Mouse (Mus musculus) left cerebral cortex, postnatal 25 days (tissue): ENCODE measurements around the gene Zfp598. TPM values are rescaled to one million over a fixed set of nuclear protein-coding genes. Genes with fewer than 3 reads are reported as not detected.

ENCODE experiments used
- total RNA-seq, 2 experiments: library from RNA; stranded (reverse); gene quantifications; 2 replicates each; pipeline ENCODE4 v1.2.3; 2021

Zfp598 gene
- total RNA-seq, 2 experiments from 2014 or later: 38.5 to 39.3 TPM

Other genes starting within 250 kb of the Zfp598 start
- 10 to 100 TPM; 21.4 to 28.1 TPM for gene Eci1, start 243.0 kb upstream of the Zfp598 start, total RNA-seq
- 1 to 10 TPM; 6.4 to 8.1 TPM for gene Dnase1l2, start 226.6 kb upstream of the Zfp598 start, total RNA-seq
- 10 to 100 TPM; 30.4 to 33.2 TPM for gene E4f1, start 199.4 kb upstream of the Zfp598 start, total RNA-seq
- gene Pgp, start 199.3 kb upstream of the Zfp598 start, total RNA-seq: 10 to 100 TPM; 70.2 to 72.3 TPM
- 1 to 10 TPM; 1.4 to 1.6 TPM for gene Bricd5, start 195.8 kb upstream of the Zfp598 start, total RNA-seq
- gene Mlst8, start 190.6 kb upstream of the Zfp598 start, total RNA-seq: 10 to 100 TPM; 30.0 to 32.2 TPM
- gene Caskin1, start 181.1 kb upstream of the Zfp598 start, total RNA-seq: 100 to 1,000 TPM; 115 to 121 TPM
- gene Traf7, start 141.7 kb upstream of the Zfp598 start, total RNA-seq: 10 to 100 TPM; 75.1 to 77.7 TPM
- gene Rab26, start 135.5 kb upstream of the Zfp598 start, total RNA-seq: 10 to 100 TPM; 53.4 to 59.5 TPM
- 10 to 100 TPM; 66.4 to 84.7 TPM for gene Pkd1, start 119.9 kb upstream of the Zfp598 start, total RNA-seq
- gene Tsc2, start 37.1 kb upstream of the Zfp598 start, total RNA-seq: 100 to 1,000 TPM; 136 to 150 TPM
- 1 to 10 TPM; 3.3 to 6.5 TPM for gene Nthl1, start 37.0 kb upstream of the Zfp598 start, total RNA-seq
- gene Slc9a3r2, start 19.4 kb upstream of the Zfp598 start, total RNA-seq: 10 to 100 TPM; 48.0 to 49.9 TPM
- 1 to 10 TPM in 1 of 2 experiments, not detected in 1; 1.2 TPM for gene Npw, start 11.2 kb upstream of the Zfp598 start, total RNA-seq
- 100 to 1,000 TPM; 203 to 214 TPM for gene Syngr3, start 20.3 kb downstream of the Zfp598 start, total RNA-seq
- 10 to 100 TPM; 19.9 to 20.2 TPM for gene Gfer, start 26.5 kb downstream of the Zfp598 start, total RNA-seq
- gene Noxo1, start 26.5 kb downstream of the Zfp598 start, total RNA-seq: 1 to 10 TPM; 3.1 to 3.7 TPM
- gene Tbl3, start 38.0 kb downstream of the Zfp598 start, total RNA-seq: 10 to 100 TPM; 26.1 to 27.4 TPM
- gene Rnf151, start 48.4 kb downstream of the Zfp598 start, total RNA-seq: not detected
- 100 to 1,000 TPM; 300 to 313 TPM for gene Rps2, start 48.4 kb downstream of the Zfp598 start, total RNA-seq
- 100 to 1,000 TPM; 196 to 198 TPM for gene Ndufb10, start 54.8 kb downstream of the Zfp598 start, total RNA-seq
- gene Rpl3l, start 58.1 kb downstream of the Zfp598 start, total RNA-seq: under 1 TPM in 1 of 2 experiments, not detected in 1; 0.34 TPM
- gene Msrb1, start 67.0 kb downstream of the Zfp598 start, total RNA-seq: 10 to 100 TPM; 31.4 to 35.8 TPM
- under 1 TPM; 0.48 to 0.73 TPM for gene Hs3st6, start 83.3 kb downstream of the Zfp598 start, total RNA-seq
- not detected for gene Meiob, start 134.6 kb downstream of the Zfp598 start, total RNA-seq
- gene Hagh, start 170.5 kb downstream of the Zfp598 start, total RNA-seq: 100 to 1,000 TPM; 133 to 141 TPM
- gene Fahd1, start 180.7 kb downstream of the Zfp598 start, total RNA-seq: 10 to 100 TPM; 17.6 to 20.9 TPM
- not detected for gene Igfals, start 196.3 kb downstream of the Zfp598 start, total RNA-seq
- gene Nubp2, start 216.7 kb downstream of the Zfp598 start, total RNA-seq: 10 to 100 TPM; 32.7 to 33.6 TPM
- gene Spsb3, start 217.0 kb downstream of the Zfp598 start, total RNA-seq: 10 to 100 TPM; 57.9 to 58.0 TPM
- 10 to 100 TPM; 52.9 to 59.1 TPM for gene Eme2, start 225.4 kb downstream of the Zfp598 start, total RNA-seq
- gene Mrps34, start 225.4 kb downstream of the Zfp598 start, total RNA-seq: 10 to 100 TPM; 64.6 to 69.9 TPM
- gene Nme3, start 226.8 kb downstream of the Zfp598 start, total RNA-seq: 10 to 100 TPM; 47.4 to 47.5 TPM